Mouse (Mus musculus) A20 (cell line): ENCODE data around the gene Capns2.
"Not testable (repeated sequence)": the region's sequence is repeated elsewhere in the genome, so short reads cannot be mapped to it uniquely, and the experiment has no call there.

ENCODE experiments used
- DNase-seq: peaks from one replicate; pipeline ENCODE4 v3.0.0-alpha.2; 2011; ENCODE audit warnings: low read depth, low spot score

Capns2 gene

DNA sequence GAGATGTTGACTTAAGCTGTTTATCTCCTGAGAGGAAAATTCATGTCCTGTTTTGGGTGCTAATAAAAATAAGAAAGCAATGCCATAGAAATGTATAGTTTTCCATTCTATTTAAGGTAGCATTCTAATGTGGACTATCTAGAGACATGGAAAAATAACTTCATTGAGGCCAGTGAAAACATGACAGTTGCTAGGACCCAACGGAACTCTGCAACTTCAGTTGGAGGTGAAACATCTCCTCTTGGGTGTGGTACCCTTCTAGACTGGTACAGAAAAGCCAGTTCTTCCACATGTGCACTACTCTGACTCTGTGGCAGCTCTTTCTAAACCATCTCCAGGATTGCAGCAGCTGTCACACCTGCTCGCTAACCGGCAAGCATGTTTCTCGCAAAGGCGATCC is at the start of gene Capns2:
TSS of gene Capns2 (plus strand) at position 301 of the 400 bp plus-strand sequence.
- no peak for DNase-seq

GRCm38 (mm10) chr8:92853188-92853983 is 47.8 kb upstream of the Capns2 start:
- DNase-seq = no peak

DNA sequence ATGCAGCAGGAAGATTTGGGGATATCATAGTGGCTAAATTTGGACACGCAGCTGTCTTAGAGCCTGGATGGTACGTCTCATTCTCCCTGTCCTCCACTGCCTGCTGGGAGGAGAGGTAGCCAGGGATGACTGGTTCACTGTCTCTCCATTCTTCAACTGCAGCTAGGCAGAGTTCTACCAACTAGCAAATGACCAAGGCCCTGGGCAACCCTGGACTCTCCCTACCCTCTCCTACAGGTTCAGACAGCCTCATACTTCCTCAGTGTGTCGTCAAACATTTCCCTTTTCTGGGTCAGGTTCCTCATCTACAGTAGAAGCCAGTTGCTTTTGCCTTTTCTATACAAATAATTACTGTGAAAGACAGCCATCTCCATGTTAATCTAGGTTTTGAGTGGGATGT is 46.5 kb upstream of the Capns2 start:
- DNase-seq = no peak

GRCm38 (mm10) chr8:92855171-92855894 is 45.9 kb upstream of the Capns2 start, which contains the start of gene Lpcat2:
Gene Lpcat2, plus strand, starts transcription at chr8:92855339.
- DNase-seq = no peak

DNA sequence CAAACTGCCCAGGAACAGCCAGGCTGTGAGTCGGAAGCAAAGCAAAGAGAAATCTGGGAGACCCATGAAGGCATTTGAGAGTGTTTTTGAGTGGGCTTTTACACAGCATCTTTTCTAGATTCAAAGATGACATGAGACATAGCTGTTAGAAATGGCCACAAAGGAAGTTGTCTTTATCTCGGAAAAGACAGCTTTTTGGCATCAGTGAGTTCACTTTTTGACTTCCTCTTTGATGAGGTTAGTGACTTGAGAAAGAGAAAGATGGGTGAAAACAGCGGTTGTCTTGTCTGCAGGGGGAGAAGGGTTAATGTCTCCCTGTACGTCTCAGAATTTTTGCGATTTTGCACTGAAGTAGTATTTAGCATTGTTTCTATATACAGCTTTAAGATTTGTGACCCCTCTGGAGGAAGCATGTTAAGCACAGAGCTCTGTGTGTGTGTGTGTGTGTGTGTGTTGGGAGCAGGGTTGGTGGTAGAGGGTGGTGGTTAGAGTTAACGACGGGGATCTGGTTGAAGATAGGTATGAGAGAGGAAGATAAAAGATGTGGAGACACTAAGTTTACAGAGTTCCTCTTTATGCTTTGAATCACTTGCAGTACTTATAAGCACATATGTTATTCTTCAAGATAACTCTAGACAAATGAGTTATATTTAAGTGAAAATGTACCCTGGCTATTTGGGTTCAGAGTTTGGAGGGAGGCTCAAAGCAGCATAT is 44.8 kb upstream of the Capns2 start:
- DNase-seq = no peak

DNA sequence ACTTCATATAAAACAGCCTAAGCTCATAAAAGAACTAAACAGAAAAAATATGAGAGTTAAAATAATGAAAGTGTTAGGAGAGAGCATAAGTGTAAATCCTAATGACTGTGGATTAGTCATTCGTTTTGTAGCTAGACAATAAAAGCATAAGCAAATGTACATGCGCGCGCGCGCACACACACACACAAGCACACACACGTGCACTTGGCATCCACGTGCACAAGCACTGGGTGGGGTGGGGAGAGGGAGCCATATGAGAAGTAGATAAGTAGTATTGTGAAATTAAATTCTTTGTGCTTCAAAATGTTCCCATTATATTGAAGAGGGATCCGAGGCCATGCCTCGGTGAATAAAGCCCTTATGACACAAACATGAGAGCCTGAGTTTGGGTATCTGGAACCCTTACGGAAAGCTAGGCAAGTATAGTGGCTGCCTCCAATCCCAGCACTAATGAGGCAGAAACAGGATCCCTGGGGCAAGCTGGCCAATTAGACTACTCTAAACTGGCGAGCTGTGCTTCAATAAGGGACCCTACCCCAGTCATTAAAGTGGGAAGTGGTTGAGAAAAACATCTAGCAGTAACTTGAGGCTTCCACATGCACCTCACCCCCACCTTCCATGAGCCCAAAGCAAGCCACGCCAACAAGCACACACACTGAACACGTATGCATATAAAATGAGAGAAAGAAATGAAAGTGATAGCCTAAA is 42.6 kb upstream of the Capns2 start:
- DNase-seq = no peak

- no peak for DNase-seq
Observed at GRCm38 (mm10) chr8:92861977-92862376, 39.2 kb upstream of the Capns2 start.

DNA sequence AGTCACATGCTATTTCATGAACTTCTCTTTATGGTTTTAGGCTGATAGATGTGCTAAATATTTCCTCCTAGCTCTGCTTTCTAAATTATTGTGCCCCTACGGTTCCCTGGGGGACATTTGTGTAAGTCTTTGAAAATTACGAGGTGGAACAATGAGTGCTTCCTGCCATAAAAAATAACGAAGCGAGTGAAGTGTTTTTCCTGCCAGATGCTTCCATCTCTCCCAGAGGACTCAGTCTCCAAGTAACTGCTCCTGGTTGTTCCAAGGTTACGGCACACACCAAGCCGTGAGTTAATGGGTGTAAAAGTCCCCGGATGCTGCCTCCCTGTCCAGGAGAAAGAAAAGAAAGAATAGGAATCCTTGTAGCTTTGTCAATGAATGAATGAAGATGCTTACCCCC is 30.9 kb upstream of the Capns2 start:
- no peak for DNase-seq

DNA sequence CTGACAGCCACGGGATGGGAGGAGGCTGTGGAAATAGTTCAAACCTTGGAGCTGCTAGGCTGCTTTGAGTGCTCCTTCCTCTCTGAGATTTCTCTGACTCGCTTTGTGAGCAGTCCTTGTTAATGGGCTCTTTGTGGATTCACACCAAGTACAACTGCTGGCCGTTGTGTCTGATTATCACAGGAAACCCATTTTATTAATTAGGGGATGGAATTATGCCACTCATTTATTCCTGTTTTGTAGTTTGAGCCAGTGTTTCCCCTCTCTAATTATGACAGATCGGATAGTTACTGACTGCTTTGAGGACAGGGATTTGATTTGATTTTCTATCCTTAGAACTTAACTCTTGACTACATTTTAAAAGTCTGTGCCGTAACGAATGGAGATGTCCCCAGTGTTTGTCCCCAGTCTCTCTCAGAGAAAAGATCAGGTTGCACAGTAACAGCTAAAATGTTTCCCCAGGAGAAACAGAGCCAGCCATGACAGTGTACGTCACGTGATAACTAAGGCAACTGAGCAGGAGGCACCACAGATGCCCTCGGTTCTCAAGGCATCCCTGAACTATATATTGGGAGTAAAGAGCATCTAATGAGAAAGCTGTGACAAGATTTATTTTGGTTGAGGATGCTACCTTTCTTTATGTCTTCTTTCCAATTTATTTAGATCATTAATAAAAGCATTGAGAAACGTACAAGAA is 29.0 kb upstream of the Capns2 start:
- no peak for DNase-seq

DNA sequence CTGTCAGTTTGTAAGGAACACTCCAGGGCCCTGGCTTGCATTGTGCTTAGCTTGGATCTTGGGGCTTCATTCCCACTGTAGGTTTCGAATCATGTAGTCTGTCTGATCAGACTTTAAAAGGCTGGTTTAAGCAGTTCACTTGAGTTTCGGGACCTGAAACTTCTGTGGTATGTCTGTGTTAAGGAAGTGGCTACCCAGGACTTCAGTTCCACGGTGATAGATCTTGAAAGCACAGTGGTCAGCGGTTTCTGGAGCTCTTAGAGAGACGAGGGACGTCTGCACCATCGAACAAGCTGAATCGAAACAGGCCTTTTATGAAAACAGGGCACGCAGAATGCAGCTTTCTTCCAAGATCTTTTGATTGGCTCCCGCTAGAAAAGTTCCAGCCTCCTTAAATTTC is 25.4 kb upstream of the Capns2 start:
- DNase-seq = no peak

DNA sequence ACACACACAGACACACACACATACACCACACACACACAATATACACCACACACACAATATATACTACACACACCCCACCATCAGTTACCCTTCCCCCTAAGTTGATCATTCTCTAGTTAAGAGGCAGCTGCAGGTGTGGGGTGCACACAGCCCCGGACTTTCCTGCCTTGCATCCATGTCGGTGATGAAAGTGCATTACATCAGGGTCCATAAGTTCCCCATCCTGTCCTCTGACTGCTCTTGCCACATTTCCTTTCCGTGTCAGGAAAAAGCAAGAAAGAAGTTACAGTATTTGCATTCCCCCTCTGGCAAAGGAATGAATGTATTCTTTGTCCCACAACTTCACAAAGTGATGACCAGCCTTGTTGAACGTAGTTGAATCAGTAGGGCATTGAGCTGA is 20.0 kb upstream of the Capns2 start:
- no peak for DNase-seq

DNA sequence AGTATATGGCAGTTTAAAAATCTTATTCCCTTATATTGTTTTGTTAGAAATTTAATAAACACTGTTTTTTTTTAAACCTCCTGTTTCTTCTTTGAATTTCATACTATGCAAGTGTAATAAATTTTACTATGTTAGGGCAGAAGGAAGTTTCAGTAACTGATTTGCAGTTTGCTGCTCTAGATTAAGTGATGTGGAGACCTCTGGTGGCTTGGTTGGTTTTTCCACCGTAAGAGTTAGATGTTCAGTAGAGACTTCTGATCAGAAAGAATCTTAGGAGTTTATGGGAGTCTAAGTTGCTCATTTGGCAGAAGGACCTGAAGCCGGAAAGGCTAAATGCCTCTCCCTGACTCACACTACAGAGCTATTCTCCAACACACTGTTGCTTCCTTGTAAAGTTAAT is 17.4 kb upstream of the Capns2 start:
- DNase-seq = no peak

DNA sequence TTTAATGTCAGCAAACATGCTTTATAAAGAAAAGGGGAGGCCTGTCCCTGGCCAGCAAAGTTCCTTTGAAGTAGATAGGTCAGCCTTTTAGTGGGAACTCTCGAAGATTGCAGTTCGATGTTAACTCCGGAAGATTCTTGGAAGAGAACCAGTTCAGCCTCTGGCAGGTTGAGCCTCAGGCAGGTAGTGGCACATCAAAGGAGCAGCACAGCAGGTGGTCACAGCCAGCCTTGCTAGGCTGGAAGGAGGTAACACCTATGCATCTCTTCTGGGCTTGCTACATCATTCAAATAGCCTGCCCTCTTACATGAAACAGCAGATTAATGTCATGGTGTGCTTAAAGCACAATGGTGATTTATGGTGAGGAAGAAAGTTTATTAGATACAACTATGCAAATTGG is 9.0 kb upstream of the Capns2 start:
- not testable (repeated sequence) for DNase-seq

- no peak for DNase-seq
Observed at GRCm38 (mm10) chr8:92893870-92894269, 7.3 kb upstream of the Capns2 start.

DNA sequence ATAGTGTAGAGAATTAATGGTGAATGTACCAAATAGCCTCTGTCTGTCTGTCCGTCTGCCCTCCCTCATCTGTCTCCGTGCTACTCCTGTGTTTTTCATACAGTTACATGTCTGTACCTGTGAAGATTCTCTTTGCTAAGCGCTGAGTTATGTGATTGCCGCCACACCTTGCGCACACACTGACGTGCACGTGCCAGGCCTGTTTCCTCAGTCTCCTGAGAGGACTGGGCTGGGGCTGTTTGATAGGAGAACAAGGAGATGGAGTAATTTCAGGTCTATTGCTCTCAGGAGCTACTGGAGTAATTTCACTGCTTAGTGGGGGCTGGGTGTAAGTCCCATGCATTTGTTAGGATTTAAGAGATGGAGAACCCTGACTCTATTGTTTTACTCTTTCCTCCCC is 6.2 kb upstream of the Capns2 start:
- no peak for DNase-seq

- no peak for DNase-seq
Observed at GRCm38 (mm10) chr8:92896056-92896455, 5.2 kb upstream of the Capns2 start.

DNA sequence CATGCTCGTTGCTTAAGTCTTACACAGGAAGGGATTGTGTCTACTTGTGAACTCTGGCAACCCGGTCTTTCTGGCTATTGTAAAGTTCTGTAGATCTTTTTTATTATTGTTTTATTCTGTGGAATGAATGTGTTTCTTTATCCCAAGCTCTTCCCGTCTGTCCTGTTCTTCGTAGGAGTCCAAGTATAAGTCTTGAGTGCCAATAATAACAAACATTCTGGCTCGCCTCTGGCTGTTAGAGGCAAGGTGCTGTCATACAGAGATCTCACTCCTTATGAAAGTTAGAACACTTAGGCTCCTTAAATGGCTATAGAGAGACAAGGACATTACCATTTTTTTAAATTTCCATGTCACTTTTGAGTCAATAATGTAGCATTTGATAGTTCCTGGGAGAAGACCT is 4.6 kb upstream of the Capns2 start:
- DNase-seq = no peak

DNA sequence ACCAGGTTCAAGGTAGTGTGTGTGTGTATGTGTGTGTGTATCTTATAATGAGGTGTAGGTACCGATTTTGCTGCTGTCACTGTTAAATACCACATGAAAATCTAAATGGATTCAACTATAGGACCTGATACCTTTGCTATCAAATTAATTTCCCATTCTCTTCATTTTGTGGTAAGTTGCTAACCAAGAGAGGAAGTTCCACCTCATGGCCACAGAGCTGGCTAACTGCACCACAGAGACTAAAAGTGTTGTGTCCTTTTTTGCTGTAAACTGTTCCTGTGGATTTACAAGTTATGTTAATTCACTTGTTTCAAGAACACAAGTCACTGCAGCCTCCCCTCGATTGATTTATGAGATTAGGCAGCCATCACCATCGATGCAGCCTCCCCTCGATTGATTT is 3.4 kb upstream of the Capns2 start:
- DNase-seq = no peak

DNA sequence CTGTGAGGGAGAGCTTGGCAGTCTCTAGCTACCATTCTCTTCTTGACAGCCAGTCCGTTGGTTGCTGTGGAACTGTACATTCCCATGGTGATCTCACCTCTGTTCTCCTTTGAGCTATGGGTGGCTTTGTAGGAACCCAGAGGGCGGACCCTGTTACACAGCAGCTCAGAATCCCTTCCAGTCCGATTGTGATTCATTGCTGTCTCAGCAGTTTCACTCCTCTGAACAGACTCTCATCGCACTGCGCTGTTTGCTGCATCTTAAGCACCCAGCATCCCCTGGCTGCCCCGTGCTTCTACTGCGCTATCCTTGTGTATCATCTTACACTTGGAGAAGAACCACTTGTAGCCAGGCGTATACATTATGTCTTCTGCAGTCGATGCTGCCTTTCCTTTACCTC is 1.6 kb upstream of the Capns2 start:
- DNase-seq = no peak

- no peak for DNase-seq
Observed at GRCm38 (mm10) chr8:92902981-92903380, 1.8 kb downstream of the Capns2 start.

DNA sequence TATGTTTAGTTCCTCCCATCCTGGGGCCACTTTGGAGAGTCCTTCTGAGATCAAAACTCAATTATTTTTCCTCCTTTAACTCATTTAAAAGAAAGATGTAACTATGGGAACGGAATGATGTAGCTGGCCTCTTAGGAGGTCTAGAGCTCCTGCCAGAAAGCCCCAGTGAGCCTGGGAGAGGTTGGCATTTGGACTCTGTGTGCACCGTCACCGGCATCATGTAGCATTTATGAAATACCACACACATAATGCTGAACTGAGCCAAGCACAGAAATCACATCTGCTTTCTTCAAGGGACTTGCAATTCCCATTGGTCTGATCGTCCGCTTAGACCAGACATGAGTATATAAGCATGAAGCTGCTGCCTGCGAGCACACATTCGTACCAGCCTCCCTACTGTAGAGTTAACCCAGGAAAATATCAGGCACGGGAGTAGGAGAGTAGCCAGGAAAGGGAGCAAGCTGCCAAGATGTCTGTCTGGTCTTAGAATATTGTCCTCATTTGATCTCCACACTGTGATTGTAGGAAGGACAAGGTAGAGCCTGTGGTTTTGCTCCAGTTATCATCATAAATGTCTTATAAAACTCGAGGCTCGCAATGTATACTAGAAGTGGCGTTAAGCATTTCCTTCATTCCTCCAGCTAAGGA is 2.4 kb downstream of the Capns2 start:
- no peak for DNase-seq
